Mouse (Mus musculus): Measurements from ENCODE around the gene Tspan12.

- TF ChIP-seq CTCF (IDR thresholded peaks at IDR 0.05; ENCODE audit: low read depth, low read length) (no peak), POLR2A (IDR thresholded peaks at IDR 0.05; ENCODE audit: extremely low read depth, insufficient read depth, low read length) (no peak)
Measured at GRCm38 (mm10) chr6:21830931-21831330, 21.4 kb downstream of the Tspan12 start.
